Mouse (Mus musculus) urinary bladder, postnatal 4 days (tissue): Measurements from ENCODE around the gene Grip1.
"Not testable (repeated sequence)": the region's sequence is repeated elsewhere in the genome, so short reads cannot be mapped to it uniquely, and the experiment has no call there.

Experiments used
- DNase-seq, 2 experiments: peaks; one replicate each; pipeline ENCODE4 v3.0.0; 2021 to 2022; ENCODE audit warnings: low spot score in 2 of 2

Gene Grip1

GRCm38 (mm10) chr10:120044714-120045234 lies 591.1 kb downstream of the Grip1 start:
- DNase-seq = no peak

- no peak for DNase-seq
These were observed 607.1 kb downstream of the Grip1 start for GRCm38 (mm10) chr10:120060579-120061237.

DNA sequence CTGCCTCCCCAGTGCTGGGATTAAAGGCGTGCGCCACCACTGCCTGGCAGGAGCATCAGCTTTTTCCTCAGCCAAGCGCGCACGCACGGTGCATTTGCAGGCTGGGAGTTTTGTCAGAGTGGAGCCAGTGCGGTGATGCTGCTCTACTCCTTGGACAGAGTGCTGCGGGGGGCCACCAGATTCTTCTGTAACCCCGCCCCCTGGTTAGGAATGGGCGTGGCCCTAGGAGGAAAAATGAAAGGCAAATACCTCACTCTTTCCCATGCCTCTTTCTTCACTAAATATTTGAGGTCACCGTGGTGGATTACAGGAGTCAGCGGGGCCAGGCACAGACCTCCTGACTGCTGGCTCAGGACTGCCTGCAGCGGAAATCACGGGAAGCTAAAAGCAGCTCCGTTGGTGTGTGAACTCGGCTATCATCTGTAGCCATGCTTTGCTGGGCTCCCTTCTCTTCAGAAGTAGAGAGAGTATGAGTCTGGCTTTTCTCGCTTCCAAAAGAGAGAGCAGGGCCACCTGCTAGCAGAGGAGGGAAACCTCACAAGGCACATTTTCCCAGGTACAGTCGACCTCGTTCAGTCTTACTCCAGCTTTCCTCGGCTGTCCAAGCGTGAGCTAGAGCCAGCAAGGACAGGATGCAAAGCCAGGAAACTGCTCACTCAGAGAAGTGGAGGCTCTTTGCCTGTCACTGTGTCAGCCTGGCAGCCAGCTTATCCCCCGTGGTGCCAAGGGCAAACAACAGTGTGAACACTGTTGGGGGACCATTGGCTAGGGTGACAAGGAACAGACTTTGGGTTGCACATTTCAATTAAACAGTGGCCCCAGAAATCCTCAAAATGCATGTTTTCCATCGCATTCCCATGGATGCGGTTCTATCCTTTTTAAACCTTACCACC lies 607.9 kb downstream of the Grip1 start:
- DNase-seq = no peak

DNA sequence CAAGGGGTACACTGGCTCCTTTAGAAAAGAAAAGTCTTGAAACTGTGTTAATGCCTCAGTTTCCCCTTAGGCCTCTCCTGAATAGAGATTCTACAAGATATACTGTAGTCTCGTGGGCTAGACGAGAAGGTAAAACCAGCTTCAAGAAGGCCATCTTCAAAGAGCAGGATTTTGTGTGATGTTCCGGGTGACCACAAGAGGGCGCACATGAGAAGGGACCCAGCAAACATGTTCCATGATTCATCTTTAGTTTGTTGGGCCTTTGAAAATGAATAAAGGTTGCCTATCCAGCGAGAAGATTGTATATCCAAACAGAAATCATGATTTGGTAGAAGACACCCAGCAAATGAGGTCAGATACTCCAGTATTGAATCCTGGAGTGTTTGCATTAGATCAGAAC lies 610.8 kb downstream of the Grip1 start:
- no peak for DNase-seq

DNA sequence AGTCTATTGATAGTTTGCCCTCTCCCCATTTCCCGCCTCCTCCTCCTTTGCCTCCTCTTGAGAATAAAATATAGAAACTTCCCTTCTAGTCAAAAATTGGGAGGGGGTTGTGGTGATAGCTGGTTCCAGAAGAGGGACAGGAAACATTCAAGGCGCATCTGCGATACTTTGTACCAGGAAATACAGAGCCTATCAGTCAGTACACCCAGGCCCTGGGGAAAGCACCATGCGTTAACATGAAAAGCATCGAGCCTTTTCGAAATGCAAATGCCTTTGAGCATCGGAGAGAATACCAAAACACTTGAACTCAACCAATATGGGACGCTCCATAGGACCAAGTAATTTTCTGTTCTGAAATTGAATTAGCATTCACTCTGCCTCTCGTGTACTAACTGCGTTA lies 612.7 kb downstream of the Grip1 start:
- DNase-seq = no peak

DNA sequence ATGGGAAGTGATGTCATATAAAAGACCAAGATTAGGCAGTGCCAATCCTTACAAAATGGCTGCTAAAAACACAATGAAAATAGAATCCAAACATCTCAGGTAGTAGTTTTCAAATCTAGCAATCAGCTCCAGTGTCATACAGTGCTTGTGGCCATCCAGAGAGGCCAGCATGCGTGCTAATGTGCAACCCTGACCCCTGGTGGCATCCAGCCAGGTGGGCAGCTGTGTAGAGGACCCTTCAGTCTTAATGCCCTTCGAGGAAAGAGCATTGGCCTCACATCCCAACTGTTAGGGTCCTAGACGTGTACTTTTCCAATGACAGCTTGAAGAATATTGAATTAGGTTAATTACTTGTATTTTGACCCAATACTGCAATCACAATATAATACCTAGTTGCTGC lies 624.2 kb downstream of the Grip1 start:
- no peak for DNase-seq

- no peak for DNase-seq
These were observed 638.9 kb downstream of the Grip1 start for GRCm38 (mm10) chr10:120092548-120092947.

DNA sequence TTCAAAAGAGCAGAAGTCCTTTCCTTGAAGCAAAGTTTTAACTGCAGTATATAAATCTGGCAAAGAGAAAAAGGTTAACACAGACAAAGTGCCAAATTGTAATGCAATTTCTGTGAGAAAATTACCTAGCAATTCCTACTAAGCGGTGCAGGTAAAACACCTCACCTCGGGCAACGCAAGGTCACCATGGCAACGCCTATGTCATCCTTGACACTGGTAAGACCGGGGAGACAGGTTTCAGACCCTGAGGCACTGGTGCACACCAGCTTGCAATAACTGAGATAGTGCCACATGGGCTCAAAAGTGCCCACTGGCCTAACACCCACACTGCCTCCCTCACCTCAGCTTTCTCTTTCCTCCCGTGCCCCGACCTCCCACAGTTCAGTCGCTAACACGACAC lies 641.5 kb downstream of the Grip1 start:
- DNase-seq = no peak

- DNase-seq = no peak
These were observed 642.1 kb downstream of the Grip1 start for GRCm38 (mm10) chr10:120095716-120096115.

GRCm38 (mm10) chr10:120097564-120097963 lies 643.9 kb downstream of the Grip1 start:
- no peak for DNase-seq

DNA sequence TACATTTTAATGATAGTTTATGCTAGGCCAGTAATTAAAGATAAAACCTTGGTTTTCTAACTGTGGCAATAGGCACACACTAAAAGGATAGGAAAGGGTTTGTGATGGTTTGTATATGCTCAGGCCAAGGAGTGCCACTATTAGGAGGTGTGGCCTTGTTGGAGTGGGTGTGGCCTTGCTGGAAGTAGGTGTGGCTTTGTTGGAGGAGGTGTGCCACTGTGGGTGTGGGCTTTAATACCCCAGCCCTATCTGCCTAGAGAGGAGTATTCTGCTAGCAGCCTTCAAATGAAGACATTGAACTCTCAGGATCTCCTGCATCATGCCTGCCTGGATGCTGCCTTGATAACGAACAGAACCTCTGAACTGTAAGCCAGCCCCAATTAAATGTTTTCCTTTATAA lies 647.2 kb downstream of the Grip1 start:
- no peak for DNase-seq

DNA sequence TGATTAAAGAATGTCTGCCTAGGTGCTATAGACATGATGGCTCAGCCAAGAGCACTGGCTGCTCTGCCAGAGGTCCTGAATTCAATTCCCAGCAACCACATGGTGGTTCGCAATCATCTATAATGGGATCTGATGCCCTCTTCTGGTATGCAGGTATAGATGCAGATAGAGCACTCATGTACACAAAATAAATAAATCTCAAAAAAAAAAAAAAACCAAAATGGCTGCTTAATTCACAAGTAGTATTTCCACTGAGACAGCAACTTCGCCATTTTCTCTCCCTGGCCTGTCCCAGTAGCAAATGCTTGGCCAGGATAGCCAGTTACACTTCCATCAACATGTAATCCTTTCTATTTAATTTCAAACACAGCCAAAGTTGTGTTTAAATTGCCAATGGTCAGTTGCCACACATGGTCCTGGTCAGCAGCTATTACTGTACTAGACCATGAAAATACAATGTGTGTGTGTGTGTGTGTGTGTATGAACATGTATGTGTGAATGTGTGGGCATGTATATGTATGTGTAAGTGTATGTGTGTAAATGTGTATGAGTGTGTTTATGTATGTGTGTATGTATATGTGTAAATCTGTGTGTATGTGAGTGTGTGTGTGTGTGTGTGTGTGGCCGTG lies 658.2 kb downstream of the Grip1 start:
- DNase-seq = no peak

GRCm38 (mm10) chr10:120112507-120113396 lies 659.1 kb downstream of the Grip1 start, which contains the start of gene Helb:
TSS of gene Helb (minus strand) at chr10:120112987.
- DNase-seq = peak; percentile 94 to 98

DNA sequence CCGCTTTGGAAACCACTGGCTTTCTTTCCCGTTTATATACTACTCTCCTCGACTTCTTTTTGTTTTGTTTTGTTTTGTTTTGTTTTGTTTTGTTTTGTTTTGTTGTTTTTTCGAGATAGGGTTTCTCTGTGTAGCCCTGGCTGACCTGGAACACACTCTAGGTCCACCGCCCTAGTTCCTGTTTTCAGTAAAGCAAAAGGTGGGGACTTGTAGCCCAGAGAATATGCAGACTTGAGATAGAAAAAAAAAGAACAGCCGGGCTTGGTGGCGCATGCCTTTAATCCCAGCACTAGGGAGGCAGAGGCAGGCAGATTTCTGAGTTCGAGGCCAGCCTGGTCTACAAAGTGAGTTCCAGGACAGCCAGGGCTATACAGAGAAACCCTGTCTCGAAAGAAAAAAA lies 659.9 kb downstream of the Grip1 start:
- not testable (repeated sequence) for DNase-seq

- no peak for DNase-seq
These were observed 660.4 kb downstream of the Grip1 start for GRCm38 (mm10) chr10:120113980-120114379.

GRCm38 (mm10) chr10:120114493-120114892 lies 660.9 kb downstream of the Grip1 start:
- no peak for DNase-seq

DNA sequence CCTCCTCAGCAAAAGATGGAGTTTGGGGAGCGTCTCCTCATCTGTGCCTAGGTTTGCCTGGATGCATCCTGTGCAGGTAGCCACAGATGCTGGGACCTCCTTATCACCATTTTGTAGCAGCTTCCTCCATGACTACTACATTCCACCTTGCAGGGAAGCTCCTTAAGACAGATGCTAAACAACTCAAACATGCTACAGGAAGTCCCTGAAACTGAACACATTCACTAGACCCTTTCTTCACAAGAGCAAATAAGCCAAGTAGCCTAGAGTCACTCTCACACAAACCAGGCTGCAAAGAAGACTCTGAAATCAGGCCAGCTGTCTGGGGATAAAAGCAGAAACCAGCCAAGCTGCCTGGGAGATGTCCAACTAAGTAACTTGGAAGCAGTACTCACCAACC lies 661.6 kb downstream of the Grip1 start:
- no peak for DNase-seq

DNA sequence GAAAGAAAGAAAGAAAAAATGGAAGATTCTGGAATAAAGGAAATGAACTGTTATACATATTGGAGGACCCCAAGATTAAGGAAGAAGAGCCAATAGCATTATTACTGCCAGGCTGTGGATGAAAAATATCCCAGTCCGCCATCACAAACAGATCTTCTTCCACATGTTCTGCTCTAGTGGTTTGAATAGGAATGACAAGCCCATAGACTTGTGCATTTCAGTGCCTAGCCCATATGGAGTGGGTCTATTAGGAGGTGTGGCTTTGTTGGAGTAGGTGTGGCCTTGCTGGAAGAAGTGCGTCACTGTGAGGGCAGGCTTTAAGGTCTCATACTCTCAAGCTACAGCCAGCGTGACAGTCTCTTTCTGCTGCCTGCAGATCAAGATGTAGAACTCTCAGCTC lies 670.1 kb downstream of the Grip1 start:
- DNase-seq = no peak

- DNase-seq = peak; percentile 69 to 87
These were observed 671.3 kb downstream of the Grip1 start for GRCm38 (mm10) chr10:120124801-120125464.

GRCm38 (mm10) chr10:120125465-120125857 lies 671.8 kb downstream of the Grip1 start:
- no peak for DNase-seq
